Mouse (Mus musculus) megakaryocyte, embryonic 14.5 days (primary cell): ENCODE results near the gene Rgs9. TPM values are rescaled to one million over a fixed set of nuclear protein-coding genes. Genes with fewer than 3 reads are reported as not detected.

ENCODE experiments used
- H3K27me3 ChIP-seq: replicated peaks from 2 replicates; pipeline ENCODE3; 2012; ENCODE audit warnings: inconsistent platforms
- H3K36me3 ChIP-seq: replicated peaks from 2 replicates; pipeline ENCODE3; 2012; ENCODE audit warnings: low read length, inconsistent platforms, mixed read lengths
- H3K4me1 ChIP-seq: 2 replicates; pipeline ENCODE4 v1.6.1; 2012; ENCODE audit warnings: inconsistent platforms
- H3K4me3 ChIP-seq: replicated peaks from 2 replicates; pipeline ENCODE3; 2012; ENCODE audit warnings: moderate library complexity, mild to moderate bottlenecking, inconsistent platforms
- H3K9me3 ChIP-seq: 2 replicates; pipeline ENCODE4 v1.6.1; 2012; ENCODE audit warnings: inconsistent platforms
- FLI1 ChIP-seq: IDR thresholded peaks from 2 replicates; pipeline ENCODE4 v1.6.1; 2012; ENCODE audit warnings: low read length, inconsistent platforms, mixed read lengths
- GATA1 ChIP-seq: IDR thresholded peaks from 3 replicates; pipeline ENCODE4 v1.6.1; 2012; ENCODE audit warnings: mixed read lengths, low read length, inconsistent platforms, borderline replicate concordance
- polyA plus RNA-seq: library from polyadenylated mRNA; stranded (reverse); fragments of >175 nt; gene quantifications from 2 replicates; pipeline ENCODE4 v1.2.3, GENCODE M21; 2012; ENCODE audit warnings: low replicate concordance; ENCODE audit not compliant: insufficient read depth

Rgs9 gene
- polyA plus RNA-seq, 1 experiment = 1.7 TPM

DNA sequence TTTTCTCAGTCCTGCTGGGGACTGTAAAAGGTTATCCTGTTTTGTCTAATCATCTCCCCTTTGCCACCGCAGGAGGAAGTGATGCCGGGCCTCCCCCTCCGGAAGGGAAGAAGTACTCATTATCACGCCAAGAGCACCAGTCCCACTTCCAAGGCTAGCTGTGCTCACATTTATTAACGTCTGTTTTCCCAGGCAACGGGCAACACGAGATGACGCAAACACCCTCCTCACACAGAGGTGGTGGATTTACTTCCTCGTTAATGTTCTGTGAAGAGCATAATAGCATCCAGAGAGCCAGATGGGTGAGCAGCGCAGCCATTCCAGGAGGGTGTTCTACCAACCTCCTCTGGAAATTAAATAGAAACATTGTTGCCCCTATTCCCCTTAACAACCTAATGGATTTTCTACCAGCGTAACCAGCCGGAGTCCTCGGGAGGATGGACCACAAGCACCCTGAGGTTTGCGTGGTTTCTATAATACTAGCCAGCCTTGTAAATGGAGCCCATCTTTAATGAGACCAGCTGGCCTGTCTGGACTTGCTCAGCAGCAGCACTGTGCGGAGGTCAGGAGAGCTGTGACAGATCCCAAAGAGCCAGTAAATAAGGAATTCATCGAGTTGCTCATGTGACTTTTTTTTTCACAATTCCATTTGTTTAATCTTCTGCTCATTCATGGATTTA is 28.1 kb downstream of the Rgs9 start:
- Histone ChIP-seq H3K4me3 (peak overlapping the region; percentile 88), H3K9me3 (peaks cover 4% of the 10 kb centered on the region), H3K27me3 (no peaks in the 10 kb centered on the region), H3K4me1 (peaks cover 72% of the 10 kb centered on the region), H3K36me3 (peaks cover 5% of the 10 kb centered on the region)
- TF ChIP-seq GATA1 (peak; percentile 74; the same call in 1 of the 3 replicates), FLI1 (peak; percentile 79; the same call in 1 of the 2 replicates)

DNA sequence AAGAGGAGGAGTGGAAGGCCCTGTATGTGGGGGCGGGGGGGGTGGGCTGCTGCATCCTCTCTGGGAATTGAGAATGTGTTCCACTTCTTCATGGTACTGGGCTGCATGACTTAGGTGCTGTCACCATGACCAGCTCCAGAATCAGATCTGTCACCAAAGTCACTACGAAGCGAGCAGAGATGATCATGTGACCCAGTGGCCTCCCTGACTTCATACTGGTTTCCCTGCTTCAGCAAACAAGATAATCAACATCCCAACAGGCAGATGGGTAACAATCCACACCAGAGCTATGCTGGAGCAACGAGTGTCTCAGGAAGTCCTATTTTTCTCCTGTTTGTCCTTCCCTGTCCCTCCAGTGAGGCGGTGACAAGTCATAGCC is 28.7 kb downstream of the Rgs9 start:
- Histone ChIP-seq H3K27me3 (no peaks in the 10 kb centered on the region), H3K4me1 (peaks cover 77% of the 10 kb centered on the region)
- TF ChIP-seq GATA1 (no peak), FLI1 (no peak)

DNA sequence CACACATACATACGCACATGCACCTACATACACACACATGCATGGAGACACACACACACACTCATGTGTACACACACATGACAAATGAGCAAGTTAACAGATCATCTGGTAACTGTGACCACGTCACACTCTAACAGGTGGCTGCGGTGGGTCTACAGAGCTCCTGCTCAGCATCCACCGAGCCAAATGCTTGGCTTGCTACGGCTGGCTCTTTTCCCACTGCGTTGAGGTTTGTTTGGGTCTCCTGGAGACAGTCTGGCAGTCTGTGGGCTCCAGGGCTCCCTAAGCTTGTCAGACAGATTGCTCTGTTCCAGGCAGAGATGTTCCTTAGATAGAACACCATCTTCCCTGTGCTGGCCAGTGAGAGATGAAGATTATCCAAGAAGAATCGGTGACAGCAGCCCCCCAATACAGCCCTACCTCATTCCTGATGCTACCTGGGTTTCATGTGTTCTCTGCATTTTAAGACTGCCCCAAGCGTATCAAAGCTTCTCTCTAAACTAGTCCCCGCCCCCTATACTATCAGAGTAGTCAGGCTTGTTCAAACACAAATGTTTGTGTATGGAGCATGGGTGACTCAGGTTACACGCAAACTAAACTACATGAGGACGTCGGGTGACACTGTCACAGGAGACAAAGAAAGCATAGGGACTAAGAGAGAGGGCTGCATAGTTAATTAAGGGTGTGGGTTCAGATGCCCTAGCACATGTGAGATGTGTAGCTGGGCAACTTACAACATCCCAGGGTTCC is 31.6 kb downstream of the Rgs9 start:
- H3K4me3 ChIP-seq = no peak overlapping the region
- TF ChIP-seq GATA1 (no peak), FLI1 (no peak)
- H3K27me3 ChIP-seq = no peaks in the 10 kb centered on the region
- H3K4me1 ChIP-seq = peaks cover 93% of the 10 kb centered on the region
- H3K36me3 ChIP-seq = peaks cover 1% of the 10 kb centered on the region
- peaks cover 3% of the 10 kb centered on the region; the same call in 1 of the 2 replicates for H3K9me3 ChIP-seq

More for the DNA sequence above, 28.7 kb downstream of the Rgs9 start:
- H3K36me3 ChIP-seq = peaks cover 5% of the 10 kb centered on the region
- peaks cover 4% of the 10 kb centered on the region for H3K9me3 ChIP-seq
- H3K4me3 ChIP-seq = peak overlapping the region; percentile 88

DNA sequence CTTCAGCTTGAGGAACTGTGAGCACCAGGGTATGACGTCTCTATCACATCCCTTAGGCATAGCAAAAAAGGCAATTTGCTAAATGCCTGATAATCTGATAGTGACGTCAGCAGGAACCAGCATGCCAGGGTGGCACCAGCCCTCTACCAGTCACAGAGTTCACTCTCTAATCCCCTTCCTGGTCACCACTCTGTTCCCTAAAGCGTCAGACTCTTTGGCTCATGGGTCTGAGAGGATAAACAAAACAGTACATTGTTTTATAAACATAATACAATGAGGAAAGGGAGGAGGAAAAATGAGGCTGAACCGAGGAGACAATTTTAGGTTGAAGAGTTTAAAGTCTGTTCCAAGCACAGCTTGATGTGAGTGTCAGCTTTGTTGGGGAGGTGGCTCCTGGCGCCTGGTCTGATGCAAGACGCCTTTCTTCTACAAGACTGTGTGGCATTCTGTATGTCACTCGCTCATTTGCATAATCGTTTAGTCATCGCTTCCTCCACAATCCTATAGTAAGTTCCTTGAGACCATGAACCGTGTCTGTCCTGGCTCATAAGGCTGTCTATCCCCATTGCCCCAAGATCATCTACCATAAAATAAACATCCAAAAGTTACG is 33.7 kb downstream of the Rgs9 start:
- Histone ChIP-seq H3K9me3 (peaks cover 21% of the 10 kb centered on the region), H3K4me1 (peaks cover 88% of the 10 kb centered on the region), H3K4me3 (no peak overlapping the region), H3K27me3 (peaks cover 11% of the 10 kb centered on the region), H3K36me3 (no peaks in the 10 kb centered on the region)
- no peak for TF ChIP-seq FLI1
- no peak for TF ChIP-seq GATA1

DNA sequence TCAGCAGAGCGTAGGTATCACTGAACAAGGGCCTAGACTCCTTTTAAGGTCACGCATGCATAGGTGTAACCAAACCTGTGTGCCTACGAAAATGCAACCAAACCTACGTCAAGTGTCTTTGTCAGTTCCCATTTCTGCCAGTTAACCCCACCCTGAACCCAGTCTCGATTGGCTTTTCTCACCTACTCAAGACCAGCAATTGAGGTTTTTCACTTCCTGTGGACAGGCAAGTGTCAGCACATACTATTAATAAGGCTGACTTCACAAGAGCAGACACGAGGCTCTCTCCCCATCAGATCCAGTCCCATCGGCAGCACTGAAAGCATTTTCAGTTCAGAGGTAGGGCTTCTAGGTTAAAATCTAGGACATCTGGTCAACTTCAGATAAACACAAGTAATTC is 37.4 kb downstream of the Rgs9 start:
- Histone ChIP-seq H3K4me1 (peaks cover 55% of the 10 kb centered on the region), H3K9me3 (peaks cover 21% of the 10 kb centered on the region), H3K36me3 (no peaks in the 10 kb centered on the region), H3K4me3 (no peak overlapping the region), H3K27me3 (peaks cover 28% of the 10 kb centered on the region)
- no peak for TF ChIP-seq GATA1
- TF ChIP-seq FLI1 = no peak

DNA sequence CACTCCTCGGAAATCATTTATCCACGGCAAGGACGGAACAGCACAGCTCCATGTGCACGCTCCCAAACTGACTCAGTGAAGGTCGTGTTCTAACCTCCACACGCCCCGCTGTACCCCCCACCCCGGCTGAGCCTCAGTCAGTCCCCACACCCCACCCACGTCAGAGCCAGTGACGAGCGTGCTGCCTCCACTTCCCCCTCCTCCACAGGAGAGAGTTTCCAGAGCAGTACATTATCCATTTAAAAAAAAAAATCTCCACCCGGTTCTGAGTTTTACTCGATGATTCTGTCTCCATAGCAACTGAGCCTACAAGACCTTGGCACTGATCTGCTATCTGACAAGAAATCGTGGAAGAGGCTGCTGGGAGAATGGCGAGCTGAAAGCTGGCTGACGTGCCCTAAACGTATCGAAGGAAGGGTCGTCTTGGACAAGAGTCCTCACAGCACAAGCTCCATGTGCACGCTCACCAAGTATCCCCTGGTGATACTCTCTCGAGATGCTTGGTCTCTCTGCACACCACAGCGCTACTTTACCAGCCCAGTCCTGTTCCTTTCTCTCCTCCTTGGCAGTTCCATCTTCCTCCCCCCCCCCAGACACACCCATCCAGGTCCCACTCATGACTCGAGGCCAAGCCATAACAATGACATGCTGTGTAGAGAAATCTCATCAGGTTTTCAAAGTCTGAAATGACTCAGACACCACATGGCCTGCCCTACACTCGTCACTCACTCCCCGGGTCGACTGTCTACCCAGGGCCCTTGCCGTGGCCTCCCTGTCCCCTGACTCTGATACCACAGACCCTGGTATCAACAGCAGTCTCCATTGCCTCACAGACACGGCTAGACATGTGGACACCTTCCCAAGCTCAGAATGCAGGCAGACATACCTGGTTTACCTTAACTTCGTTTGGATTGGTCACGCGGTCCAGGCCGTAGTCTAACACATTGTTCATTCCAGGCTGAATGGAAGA is 38.7 kb downstream of the Rgs9 start:
- peaks cover 21% of the 10 kb centered on the region for H3K9me3 ChIP-seq
- TF ChIP-seq FLI1 (no peak), GATA1 (no peak)

DNA sequence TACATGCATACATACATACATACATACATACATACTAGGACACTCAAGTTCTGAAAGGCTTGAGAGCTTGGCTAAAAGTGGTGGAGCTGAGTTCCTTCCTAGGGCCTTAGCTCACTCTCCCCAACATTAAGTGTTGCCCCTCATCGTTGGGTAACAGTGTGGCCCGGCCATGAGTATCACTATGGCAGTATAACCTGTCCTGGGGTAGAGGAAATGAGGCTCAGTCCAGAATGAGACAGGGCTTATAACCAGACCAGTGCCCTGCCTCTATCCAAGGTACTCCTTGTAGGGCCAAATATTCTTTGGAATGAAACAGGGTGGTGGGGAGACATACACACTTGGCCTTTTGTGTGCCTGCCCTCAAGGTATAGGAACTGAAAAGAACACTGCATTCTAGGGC is 40.1 kb downstream of the Rgs9 start:
- H3K4me1 ChIP-seq = peaks cover 28% of the 10 kb centered on the region
- peaks cover 21% of the 10 kb centered on the region for H3K9me3 ChIP-seq
- TF ChIP-seq GATA1 (no peak), FLI1 (no peak)
- H3K36me3 ChIP-seq = no peaks in the 10 kb centered on the region
- peaks cover 36% of the 10 kb centered on the region for H3K27me3 ChIP-seq
- no peak overlapping the region for H3K4me3 ChIP-seq

More for the DNA sequence above, 38.7 kb downstream of the Rgs9 start:
- Histone ChIP-seq H3K4me1 (peaks cover 42% of the 10 kb centered on the region), H3K27me3 (peaks cover 28% of the 10 kb centered on the region), H3K36me3 (no peaks in the 10 kb centered on the region), H3K4me3 (no peak overlapping the region)

DNA sequence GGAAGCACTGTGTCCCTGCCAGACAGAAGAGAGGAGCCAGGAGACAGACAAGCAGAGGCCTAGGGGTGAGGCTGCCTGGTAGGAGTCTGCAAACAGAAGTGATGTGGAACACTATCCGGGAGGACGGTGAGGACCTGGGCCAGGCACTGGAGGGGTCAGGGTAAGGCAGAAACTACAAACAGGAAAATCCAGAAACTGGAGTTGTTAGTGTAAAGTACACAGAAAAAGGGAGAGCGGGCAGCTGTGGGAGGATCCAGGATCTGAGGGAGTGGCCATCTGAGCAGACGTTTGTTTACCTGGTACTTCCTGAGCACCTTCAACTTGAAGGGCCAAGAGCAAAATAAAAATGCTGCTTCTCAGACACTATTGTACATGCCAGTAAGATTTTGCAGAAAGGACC is 42.9 kb downstream of the Rgs9 start:
- TF ChIP-seq GATA1 (no peak), FLI1 (no peak)
- Histone ChIP-seq H3K9me3 (peaks cover 8% of the 10 kb centered on the region), H3K4me3 (no peak overlapping the region), H3K4me1 (peaks cover 11% of the 10 kb centered on the region), H3K27me3 (peaks cover 45% of the 10 kb centered on the region), H3K36me3 (no peaks in the 10 kb centered on the region)

DNA sequence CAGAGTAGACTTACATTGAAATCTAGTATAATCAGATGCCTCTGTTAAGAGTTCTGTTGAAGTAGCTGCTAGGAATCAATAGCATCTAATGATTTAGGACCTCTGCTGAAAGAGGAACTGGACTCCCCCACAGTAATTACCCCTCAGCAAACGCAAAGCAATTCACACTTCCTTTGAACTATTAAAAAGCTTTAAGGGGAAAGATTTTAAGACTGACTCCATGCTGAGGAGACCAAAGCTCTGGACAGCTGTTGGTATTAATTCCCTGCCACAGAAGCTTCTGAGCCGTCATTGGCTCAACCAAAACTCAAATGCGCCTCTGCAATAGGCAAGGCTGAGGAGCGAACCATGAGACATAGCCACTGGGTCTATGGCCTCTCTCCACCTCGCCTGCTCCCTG is 45.4 kb downstream of the Rgs9 start:
- H3K4me1 ChIP-seq = peaks cover 22% of the 10 kb centered on the region
- H3K36me3 ChIP-seq = no peaks in the 10 kb centered on the region

More for the DNA sequence above, 45.4 kb downstream of the Rgs9 start:
- Histone ChIP-seq H3K27me3 (peaks cover 34% of the 10 kb centered on the region), H3K4me3 (no peak overlapping the region), H3K9me3 (peaks cover 9% of the 10 kb centered on the region)
- TF ChIP-seq GATA1 = no peak
- no peak for TF ChIP-seq FLI1
